8 mouse cellular contexts compared by ENCODE assay signal in the genomic region with DNA sequence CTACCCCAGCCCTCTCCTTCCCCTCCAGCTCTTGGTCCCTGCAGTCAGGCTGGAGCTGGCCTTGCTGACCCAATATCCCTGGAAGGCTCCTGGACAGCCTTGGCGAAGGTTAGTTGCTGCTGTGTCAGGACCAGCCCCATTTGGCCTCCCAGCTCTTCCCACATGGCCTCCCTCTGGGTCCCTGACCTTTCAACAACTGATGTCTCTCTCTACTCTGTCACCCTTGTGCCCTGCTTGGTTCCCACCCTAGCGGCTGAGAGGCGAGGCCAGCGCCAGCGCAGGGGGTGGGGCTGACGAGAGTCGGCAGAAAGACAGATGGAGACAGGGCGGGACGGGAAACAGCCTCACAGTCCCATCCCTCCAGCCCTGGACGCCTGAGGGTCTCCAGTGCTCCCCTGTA. TPM values are rescaled to one million over a fixed set of nuclear protein-coding genes. Genes with fewer than 3 reads are reported as not detected.
DNase-seq lines count a peak whose midpoint lies in the region; ATAC-seq and TF ChIP-seq lines count a peak whose summit lies in the region.

A gene (plus strand): TSS at position 346 of the 400 bp plus-strand sequence.

- 14% methylated on average over 9 of the region's 10 CpGs for WGBS in hindbrain, embryonic 16.5 days
- 11% methylated on average over 10 of the region's 10 CpGs for WGBS in liver, embryonic 12.5 days (ENCODE audit: insufficient replicate concordance)
- WGBS in small intestine, adult 2 months, result 15% methylated on average over 10 of the region's 10 CpGs

- no peaks in the 10 kb centered on the region for H3K4me1 ChIP-seq in hindbrain, embryonic 16.5 days (ENCODE audit: control insufficient read depth, insufficient read depth, low read depth, low read length)
- H3K4me1 ChIP-seq in liver, embryonic 12.5 days, result peaks cover 64% of the 10 kb centered on the region
- H3K4me1 ChIP-seq in small intestine, adult 2 months (ENCODE audit: control insufficient read depth, insufficient read depth, insufficient read length, low read length), result peaks cover 12% of the 10 kb centered on the region

- 0 out of 2 replicates have a peak within 1 kb of the TSS, but pooled peaks have one; percentile 3 for H3K27ac ChIP-seq in hindbrain, embryonic 16.5 days (ENCODE audit: low read depth, low read length)
- peak within 1 kb of the TSS; percentile 68 for H3K27ac ChIP-seq in liver, embryonic 12.5 days
- H3K27ac ChIP-seq in small intestine, adult 2 months (ENCODE audit: insufficient read depth, low read depth, low read length), result peak within 1 kb of the TSS; percentile 62

- H3K9ac ChIP-seq in hindbrain, embryonic 16.5 days (ENCODE audit: low read depth, low read length), result peak within 1 kb of the TSS; percentile 22
- peak within 1 kb of the TSS; percentile 23; the same call in 1 of the 2 replicates for H3K9ac ChIP-seq in liver, embryonic 12.5 days

- H3K4me3 ChIP-seq in hindbrain, embryonic 16.5 days (ENCODE audit: low read length), result no peak within 1 kb of the TSS
- H3K4me3 ChIP-seq in liver, embryonic 12.5 days, result peak within 1 kb of the TSS; percentile 19
- peak within 1 kb of the TSS; percentile 16 for H3K4me3 ChIP-seq in small intestine, adult 2 months (ENCODE audit: low read depth, low read length)

- no peak for ATAC-seq in hindbrain, embryonic 16.5 days
- ATAC-seq in liver, embryonic 12.5 days, result peak; percentile 45

- H3K4me2 ChIP-seq in hindbrain, embryonic 16.5 days (ENCODE audit: low read length), result no peak within 1 kb of the TSS; the same call in 1 of the 2 replicates
- peak within 1 kb of the TSS; percentile 35 for H3K4me2 ChIP-seq in liver, embryonic 12.5 days

- no peaks in the 10 kb centered on the region for H3K9me3 ChIP-seq in hindbrain, embryonic 16.5 days (ENCODE audit: control insufficient read depth, low read length)
- no peaks in the 10 kb centered on the region for H3K9me3 ChIP-seq in liver, embryonic 12.5 days (replicated peaks)

- peak; percentile 71 for DNase-seq in kidney, adult 11 months
- DNase-seq in kidney, adult 8-10 months, result no peak
- DNase-seq in gastrocnemius, postnatal 10 days, result peak; percentile 58
- DNase-seq in urinary bladder, postnatal 10 days (ENCODE audit: low spot score), result no peak
- DNase-seq in urinary bladder, adult 18-20 months (ENCODE audit: low spot score in 2 of 2), result no peak

- H3K27me3 ChIP-seq in hindbrain, embryonic 16.5 days (replicated peaks; ENCODE audit: control insufficient read depth, insufficient read depth, low read length), result peaks cover 10% of the 10 kb centered on the region
- H3K27me3 ChIP-seq in liver, embryonic 12.5 days (replicated peaks), result peaks cover 28% of the 10 kb centered on the region
- peaks cover 11% of the 10 kb centered on the region for H3K27me3 ChIP-seq in small intestine, adult 2 months (ENCODE audit: control insufficient read depth, insufficient read depth, low read length)

- TF ChIP-seq CTCF in small intestine, adult 2 months (IDR thresholded peaks at IDR 0.05; ENCODE audit: extremely low read depth, insufficient read length, insufficient replicate concordance, low read depth, low read length), result no peak

- peaks cover 35% of the 10 kb centered on the region for H3K36me3 ChIP-seq in hindbrain, embryonic 16.5 days (ENCODE audit: control insufficient read depth, insufficient read depth, low read length)
- H3K36me3 ChIP-seq in liver, embryonic 12.5 days, result peaks cover 44% of the 10 kb centered on the region
- peaks cover 39% of the 10 kb centered on the region for H3K36me3 ChIP-seq in small intestine, adult 2 months (ENCODE audit: control insufficient read depth, insufficient read depth, low read length)

- TF ChIP-seq POLR2A in small intestine, adult 2 months (IDR thresholded peaks at IDR 0.05; ENCODE audit: low read depth, low read length), result no peak

RNA-seq across cellular contexts. Expression of the gene that starts here (rescaled TPM):
- 1 to 10 TPM; 2.3 to 3.8 TPM for total RNA-seq in gastrocnemius, postnatal 10 days (2021)
- 5.4 and 6.3 TPM in 2 replicates for polyA plus RNA-seq in hindbrain, embryonic 16.5 days (2015; fragmentation: Nextera tagmentation; extraction: Ambion mirVana)
- 6.7 and 7.0 TPM in 2 replicates for polyA plus RNA-seq in liver, embryonic 12.5 days (2016; fragmentation: Nextera tagmentation; extraction: Ambion mirVana)
- polyA plus RNA-seq in small intestine, adult 2 months (2012; rRNA removed), result 10.0 and 10.2 TPM in 2 replicates

Comparison
In these comparisons a context has a peak if more than half of its experiments do, and no peak if none do; other contexts are left out.
1. DNase-seq: peak in kidney, adult 11 months (single experiment) and gastrocnemius, postnatal 10 days (single experiment); none in kidney, adult 8-10 months (0 of 2), urinary bladder, postnatal 10 days (single experiment) and urinary bladder, adult 18-20 months (0 of 2).
2. H3K27ac ChIP-seq: peak in every context shown above with its lines; median percentile 68 in liver, embryonic 12.5 days; 62 in small intestine, adult 2 months; 3 in hindbrain, embryonic 16.5 days.